9 mouse cellular contexts compared by ENCODE assay signal in genomic region chr1:160714685-160715084, GRCm38 (mm10).
DNase-seq lines count a peak whose midpoint lies in the region; ATAC-seq and TF ChIP-seq lines count a peak whose summit lies in the region.
"Had no signal": no experiment of that assay in that cellular context is flagged by ENCODE, and none has a peak within 500 bp of the region (broad histone marks: within the 10 kb centered on the region; RNA-seq: fewer than 3 reads in every experiment).

No protein-coding gene starts in this region.

- TF ChIP-seq POLR2A in CH12.LX (IDR thresholded peaks at IDR 0.05; ENCODE audit: low read depth, low read length): no peak

- no peaks in the 10 kb centered on the region for H3K79me2 ChIP-seq in CH12.LX (replicated peaks; ENCODE audit: control insufficient read depth, extremely low read depth, insufficient read depth, poor library complexity, severe bottlenecking)

- peak; percentile 16 for DNase-seq in hindbrain, embryonic 11.5 days (ENCODE audit: low spot score)
- no peak for DNase-seq in hindbrain, embryonic 10.5 days (ENCODE audit: low spot score)
- no peak for DNase-seq in CH12.LX (ENCODE audit: extremely low read depth)
- DNase-seq in brain, adult 2 months (ENCODE audit: low read depth, low spot score): peak; percentile 69
- peak; percentile 0 for DNase-seq in hindlimb bud, embryonic 11.5 days (ENCODE audit: extremely low spot score, low read depth, low spot score)
- DNase-seq in right cerebral cortex, postnatal 4 days: peak; percentile 6
- no peak for DNase-seq in urinary bladder, postnatal 10 days (ENCODE audit: low spot score)
- no peak for DNase-seq in gastrocnemius, adult 8-10 months (ENCODE audit: low spot score in 2 of 2)

- H3K9me3 ChIP-seq in hindbrain, embryonic 11.5 days (ENCODE audit: control insufficient read depth, low read length): no peaks in the 10 kb centered on the region
- H3K9me3 ChIP-seq in hindbrain, embryonic 10.5 days: no peaks in the 10 kb centered on the region
- no peaks in the 10 kb centered on the region for H3K9me3 ChIP-seq in CH12.LX (replicated peaks; ENCODE audit: low read length)
- H3K9me3 ChIP-seq: limb, embryonic 12.5 days had no signal

- no peaks in the 10 kb centered on the region for H3K4me1 ChIP-seq in hindbrain, embryonic 11.5 days (replicated peaks; ENCODE audit: control insufficient read depth, insufficient read depth, low read length)
- no peaks in the 10 kb centered on the region for H3K4me1 ChIP-seq in hindbrain, embryonic 10.5 days (replicated peaks)
- no peaks in the 10 kb centered on the region for H3K4me1 ChIP-seq in CH12.LX (ENCODE audit: control insufficient read depth in 1 of 2, insufficient read depth in 2 of 2)
- H3K4me1 ChIP-seq: limb, embryonic 12.5 days had no signal

- peak in 1 of 2 experiments; percentile 55; a peak in 2 of 4 replicates for TF ChIP-seq CTCF in CH12.LX (conservative IDR thresholded peaks at IDR 0.05 in 1 of 2, IDR thresholded peaks at IDR 0.05 in 1 of 2; ENCODE audit: low read depth in 2 of 2, low read length in 2 of 2)

- no peak for ATAC-seq in hindbrain, embryonic 11.5 days (ENCODE audit: low FRiP score)

- H3K27me3 ChIP-seq in hindbrain, embryonic 11.5 days (ENCODE audit: control insufficient read depth, insufficient read depth, low read length): no peaks in the 10 kb centered on the region
- H3K27me3 ChIP-seq in hindbrain, embryonic 10.5 days (ENCODE audit: insufficient read depth, poor library complexity, severe bottlenecking): no peaks in the 10 kb centered on the region
- H3K27me3 ChIP-seq in CH12.LX (replicated peaks): no peaks in the 10 kb centered on the region
- H3K27me3 ChIP-seq: limb, embryonic 12.5 days had no signal

- in situ Hi-C loops in CH12.LX (cut with MboI; ENCODE audit: low pct_ligation_motif_present, low pct_unique_long_range_greater_than_20kb, low sequenced_read_pairs): no loop called here

- H3K4me2 ChIP-seq in hindbrain, embryonic 11.5 days (replicated peaks; ENCODE audit: low read depth, low read length): no peak overlapping the region
- H3K4me2 ChIP-seq in CH12.LX (ENCODE audit: insufficient read depth, low read depth, poor library complexity, severe bottlenecking): no peak overlapping the region
- H3K4me2 ChIP-seq: limb, embryonic 12.5 days had no signal

- dilution Hi-C loops in CH12.LX (cut with MboI; ENCODE audit: extremely low pct_ligation_motif_present, extremely low pct_unique_long_range_greater_than_20kb, low sequenced_read_pairs): no loop called here

- TF ChIP-seq RAD21 in CH12.LX (IDR thresholded peaks at IDR 0.05; ENCODE audit: low read depth, low read length): peak; percentile 48

- H3K27ac ChIP-seq in hindbrain, embryonic 11.5 days (ENCODE audit: low read depth, low read length): no peak overlapping the region
- H3K27ac ChIP-seq in hindbrain, embryonic 10.5 days: no peak overlapping the region
- H3K27ac ChIP-seq in CH12.LX (ENCODE audit: insufficient read depth, low read depth): no peak overlapping the region
- H3K27ac ChIP-seq: limb, embryonic 12.5 days had no signal

- H3K9ac ChIP-seq in hindbrain, embryonic 11.5 days (ENCODE audit: low read depth, low read length): no peak overlapping the region
- no peak overlapping the region for H3K9ac ChIP-seq in CH12.LX (ENCODE audit: insufficient read depth, low read depth)
- H3K9ac ChIP-seq: limb, embryonic 12.5 days had no signal

- H3K36me3 ChIP-seq in hindbrain, embryonic 11.5 days (ENCODE audit: control insufficient read depth, insufficient read depth, low read length): no peaks in the 10 kb centered on the region
- H3K36me3 ChIP-seq in hindbrain, embryonic 10.5 days: no peaks in the 10 kb centered on the region
- H3K36me3 ChIP-seq in CH12.LX (replicated peaks in 1 of 2; ENCODE audit: control insufficient read depth in 1 of 2, insufficient read depth in 1 of 2, low read length in 1 of 2): peaks cover 19 to 47% of the 10 kb centered on the region in 2 experiments
- H3K36me3 ChIP-seq: limb, embryonic 12.5 days had no signal

- TF ChIP-seq EP300 in CH12.LX (IDR thresholded peaks at IDR 0.05; ENCODE audit: low read length): no peak

- H3K4me3 ChIP-seq in hindbrain, embryonic 11.5 days (ENCODE audit: low read depth, low read length): no peak overlapping the region
- H3K4me3 ChIP-seq in hindbrain, embryonic 10.5 days: no peak overlapping the region
- H3K4me3 ChIP-seq in CH12.LX (replicated peaks in 1 of 3; ENCODE audit: low read depth in 2 of 3, low read length in 2 of 3, poor library complexity in 1 of 3): no peak overlapping the region
- H3K4me3 ChIP-seq: limb, embryonic 12.5 days had no signal

TF ChIP-seq in CH12.LX, 34 proteins besides CTCF, POLR2A, EP300 and RAD21:
- no peak for TF ChIP-seq MAX (IDR thresholded peaks at IDR 0.05; ENCODE audit: low read length)
- no peak for TF ChIP-seq ELF1 (IDR thresholded peaks at IDR 0.05; ENCODE audit: low read depth, low read length)
- peak; percentile 30 for TF ChIP-seq SMC3 (IDR thresholded peaks at IDR 0.05; ENCODE audit: low read depth, low read length)

Comparison
In these comparisons a context has a peak if more than half of its experiments do, and no peak if none do; other contexts are left out.
1. DNase-seq: peak in hindbrain, embryonic 11.5 days (single experiment), brain, adult 2 months (single experiment), hindlimb bud, embryonic 11.5 days (single experiment) and right cerebral cortex, postnatal 4 days (single experiment); none in hindbrain, embryonic 10.5 days (single experiment), CH12.LX (single experiment), urinary bladder, postnatal 10 days (single experiment) and gastrocnemius, adult 8-10 months (0 of 2).